Mouse (Mus musculus) lung, adult 18-20 months (tissue): ENCODE results near the gene Ctnnb1.
A peak's percentile ranks its signal among the peaks of the same experiment; 100 is the strongest.

Experiments used
- DNase-seq, 2 experiments: peaks; one replicate each; pipeline ENCODE4 v3.0.0; 2022; ENCODE audit warnings: mixed read lengths in 2 of 2

Ctnnb1 gene

GRCm38 (mm10) chr9:120930021-120930420, 1.0 kb downstream of the Ctnnb1 start:
- no peak for DNase-seq

- no peak for DNase-seq
These were observed 1.8 kb downstream of the Ctnnb1 start for GRCm38 (mm10) chr9:120930811-120931210.

GRCm38 (mm10) chr9:120932371-120932770, 3.4 kb downstream of the Ctnnb1 start:
- DNase-seq: no peak

- DNase-seq: peak; percentile 95 to 96
These were observed 4.0 kb downstream of the Ctnnb1 start for GRCm38 (mm10) chr9:120932797-120933586.

- no peak for DNase-seq
These were observed 4.5 kb downstream of the Ctnnb1 start for GRCm38 (mm10) chr9:120933587-120933885.

- peak in 1 of 2 experiments; percentile 45 for DNase-seq
These were observed 5.1 kb downstream of the Ctnnb1 start for GRCm38 (mm10) chr9:120933886-120934758.

GRCm38 (mm10) chr9:120934821-120935633, 6.0 kb downstream of the Ctnnb1 start:
- DNase-seq: no peak

- DNase-seq: peak in 1 of 2 experiments; percentile 48
These were observed 6.6 kb downstream of the Ctnnb1 start for GRCm38 (mm10) chr9:120935634-120935922.

- DNase-seq: peak; percentile 57 to 69
These were observed 7.3 kb downstream of the Ctnnb1 start for GRCm38 (mm10) chr9:120936351-120936750.

GRCm38 (mm10) chr9:120940858-120941257, 11.8 kb downstream of the Ctnnb1 start:
- no peak for DNase-seq

GRCm38 (mm10) chr9:120943757-120944156, 14.7 kb downstream of the Ctnnb1 start:
- no peak for DNase-seq

GRCm38 (mm10) chr9:120944211-120944610, 15.2 kb downstream of the Ctnnb1 start:
- no peak for DNase-seq

GRCm38 (mm10) chr9:120946131-120946530, 17.1 kb downstream of the Ctnnb1 start:
- DNase-seq: no peak

- DNase-seq: no peak
These were observed 19.8 kb downstream of the Ctnnb1 start for GRCm38 (mm10) chr9:120948832-120949231.

GRCm38 (mm10) chr9:120950761-120951160, 21.7 kb downstream of the Ctnnb1 start:
- no peak for DNase-seq

GRCm38 (mm10) chr9:120951947-120952346, 22.9 kb downstream of the Ctnnb1 start:
- DNase-seq: no peak

GRCm38 (mm10) chr9:120958051-120958450, 29.0 kb downstream of the Ctnnb1 start:
- DNase-seq: no peak

GRCm38 (mm10) chr9:120958560-120958959, 29.5 kb downstream of the Ctnnb1 start:
- no peak for DNase-seq

GRCm38 (mm10) chr9:120959225-120959624, 30.2 kb downstream of the Ctnnb1 start:
- no peak for DNase-seq

- DNase-seq: no peak
These were observed 31.6 kb downstream of the Ctnnb1 start for GRCm38 (mm10) chr9:120960611-120961010.

GRCm38 (mm10) chr9:120961466-120961865, 32.5 kb downstream of the Ctnnb1 start:
- no peak for DNase-seq

- DNase-seq: peak; percentile 49 to 76
These were observed 33.1 kb downstream of the Ctnnb1 start for GRCm38 (mm10) chr9:120961969-120962700.

- DNase-seq: no peak
These were observed 34.1 kb downstream of the Ctnnb1 start for GRCm38 (mm10) chr9:120963104-120963503.
